Mouse (Mus musculus): ENCODE results near the gene Bcl2a1a. TPM values are rescaled to one million over a fixed set of nuclear protein-coding genes. Genes with fewer than 3 reads are reported as not detected.
"Not testable (repeated sequence)": the region's sequence is repeated elsewhere in the genome, so short reads cannot be mapped to it uniquely, and the experiment has no call there.

The Bcl2a1a gene
- polyA plus RNA-seq, 1 experiment from 2014 or later = not detected

DNA sequence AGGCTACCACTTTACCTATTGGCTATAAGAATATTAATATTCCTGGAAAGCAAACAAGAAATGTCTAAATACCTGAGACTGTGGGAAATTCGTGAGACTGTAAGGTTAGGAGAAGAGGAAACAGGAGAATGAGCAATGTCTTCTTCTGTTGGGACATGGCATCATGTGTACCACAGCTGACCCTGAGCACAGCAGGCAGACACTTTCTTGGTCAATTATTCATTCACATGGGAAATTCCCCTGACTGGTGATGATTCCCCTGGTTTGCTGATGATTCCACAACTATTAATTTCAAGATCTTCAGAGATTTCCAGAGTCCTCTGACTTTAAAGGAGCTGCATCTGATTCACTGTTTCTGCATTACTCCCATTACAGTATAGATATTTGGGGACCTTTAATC, 3.3 kb downstream of the Bcl2a1a start:
- H3K36me3 ChIP-seq (replicated peaks; ENCODE audit: control insufficient read depth, insufficient read depth, low read depth, low read length); H3K4me3 ChIP-seq (ENCODE audit: low read depth, low read length); ATAC-seq (replicated peaks; ENCODE audit: insufficient number of reproducible peaks, low FRiP score, low TSS enrichment, low read depth); H3K9me3 ChIP-seq (replicated peaks; ENCODE audit: control insufficient read depth, low read length); H3K27ac ChIP-seq (replicated peaks; ENCODE audit: low read depth, low read length); H3K9ac ChIP-seq (replicated peaks; ENCODE audit: low read length); H3K4me2 ChIP-seq (ENCODE audit: low read depth, low read length); H3K4me1 ChIP-seq (ENCODE audit: control insufficient read depth, insufficient read depth, low read length); H3K27me3 ChIP-seq (ENCODE audit: control insufficient read depth, insufficient read depth, low read length); DNase-seq (ENCODE audit: low spot score): not testable (repeated sequence)
- WGBS = 66% methylated on average over 1 of the region's 1 CpGs

DNA sequence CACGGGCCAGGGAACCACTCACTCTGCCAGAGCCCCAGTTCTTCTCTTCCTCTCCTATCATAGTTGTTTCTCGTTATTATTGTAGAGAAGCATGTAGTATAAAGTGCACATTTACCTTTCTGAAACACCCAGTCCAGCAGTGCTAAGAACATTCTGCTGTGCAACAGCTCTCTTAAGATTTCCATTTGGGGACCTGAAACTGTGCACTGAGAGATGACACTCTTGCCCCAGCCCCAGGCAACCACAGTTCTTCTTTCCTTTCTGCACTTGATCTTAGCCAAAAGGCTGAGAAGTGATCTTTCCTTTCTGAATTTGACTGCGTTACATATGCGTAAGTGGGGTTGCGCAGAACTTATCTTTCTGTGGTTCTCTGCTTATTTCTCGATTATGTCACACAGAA, 9.8 kb downstream of the Bcl2a1a start:
- not testable (repeated sequence) for H3K9me3 ChIP-seq (replicated peaks; ENCODE audit: control insufficient read depth, low read length); ATAC-seq (replicated peaks; ENCODE audit: insufficient number of reproducible peaks, low FRiP score, low TSS enrichment, low read depth)

DNA sequence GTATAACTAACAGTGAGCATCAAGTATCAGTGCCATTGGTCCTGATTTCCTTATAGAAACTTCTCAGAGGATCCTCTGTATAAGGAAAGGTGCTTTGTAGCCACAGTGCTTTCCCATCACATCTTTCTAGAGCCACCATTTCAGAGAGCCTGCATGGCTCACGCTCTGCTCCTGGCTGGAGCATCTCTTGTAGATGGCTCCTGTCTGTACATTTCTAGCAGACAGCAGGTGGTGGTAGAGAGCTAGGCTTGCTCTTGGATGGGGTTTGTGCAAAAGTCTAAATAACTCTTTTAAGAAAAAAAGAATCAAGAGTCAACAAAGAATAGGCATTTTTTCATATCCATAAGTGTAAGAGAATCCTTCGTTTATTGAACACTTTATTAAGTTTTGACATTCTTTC, 12.8 kb downstream of the Bcl2a1a start:
- H3K27ac ChIP-seq (replicated peaks; ENCODE audit: low read depth, low read length); H3K9ac ChIP-seq (replicated peaks; ENCODE audit: low read length); H3K27me3 ChIP-seq (ENCODE audit: control insufficient read depth, insufficient read depth, low read length); H3K9me3 ChIP-seq (replicated peaks; ENCODE audit: control insufficient read depth, low read length); H3K4me1 ChIP-seq (ENCODE audit: control insufficient read depth, insufficient read depth, low read length); ATAC-seq (replicated peaks; ENCODE audit: insufficient number of reproducible peaks, low FRiP score, low TSS enrichment, low read depth); H3K4me3 ChIP-seq (ENCODE audit: low read depth, low read length); DNase-seq (ENCODE audit: low spot score); H3K4me2 ChIP-seq (ENCODE audit: low read depth, low read length); H3K36me3 ChIP-seq (replicated peaks; ENCODE audit: control insufficient read depth, insufficient read depth, low read depth, low read length): not testable (repeated sequence)
- WGBS = 50% methylated on average over 1 of the region's 2 CpGs

More for the DNA sequence above, 9.8 kb downstream of the Bcl2a1a start:
- not testable (repeated sequence) for H3K9ac ChIP-seq (replicated peaks; ENCODE audit: low read length); H3K36me3 ChIP-seq (replicated peaks; ENCODE audit: control insufficient read depth, insufficient read depth, low read depth, low read length); H3K4me2 ChIP-seq (ENCODE audit: low read depth, low read length); DNase-seq (ENCODE audit: low spot score); H3K4me1 ChIP-seq (ENCODE audit: control insufficient read depth, insufficient read depth, low read length); H3K4me3 ChIP-seq (ENCODE audit: low read depth, low read length); H3K27me3 ChIP-seq (ENCODE audit: control insufficient read depth, insufficient read depth, low read length); H3K27ac ChIP-seq (replicated peaks; ENCODE audit: low read depth, low read length)
- WGBS = no CpG with 5 or more reads among the region's 6 CpGs

DNA sequence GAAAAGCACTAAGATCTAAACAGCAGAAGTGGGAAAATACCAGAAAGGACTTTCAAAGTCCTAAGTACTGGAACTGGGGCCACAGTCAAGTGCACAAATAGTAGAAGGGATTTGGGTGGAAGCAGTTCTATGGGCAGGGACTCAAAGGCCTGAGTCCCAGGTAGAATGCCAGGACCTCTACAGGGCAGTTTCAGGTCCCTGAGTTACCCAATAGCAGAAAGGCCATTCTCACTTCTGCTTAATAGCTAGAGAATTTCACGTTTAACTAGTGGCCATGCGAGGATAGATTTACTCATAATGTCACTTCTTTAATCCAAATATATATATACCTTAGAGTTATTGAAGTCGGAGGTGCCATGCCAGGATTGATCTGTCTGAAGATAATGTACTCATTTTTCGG, 20.2 kb downstream of the Bcl2a1a start:
- not testable (repeated sequence) for ATAC-seq (replicated peaks; ENCODE audit: insufficient number of reproducible peaks, low FRiP score, low TSS enrichment, low read depth); H3K4me1 ChIP-seq (ENCODE audit: control insufficient read depth, insufficient read depth, low read length); H3K36me3 ChIP-seq (replicated peaks; ENCODE audit: control insufficient read depth, insufficient read depth, low read depth, low read length); H3K4me3 ChIP-seq (ENCODE audit: low read depth, low read length); H3K9ac ChIP-seq (replicated peaks; ENCODE audit: low read length); H3K27ac ChIP-seq (replicated peaks; ENCODE audit: low read depth, low read length); H3K27me3 ChIP-seq (ENCODE audit: control insufficient read depth, insufficient read depth, low read length); H3K9me3 ChIP-seq (replicated peaks; ENCODE audit: control insufficient read depth, low read length); DNase-seq (ENCODE audit: low spot score); H3K4me2 ChIP-seq (ENCODE audit: low read depth, low read length)
- 95% methylated on average over 4 of the region's 4 CpGs for WGBS

DNA sequence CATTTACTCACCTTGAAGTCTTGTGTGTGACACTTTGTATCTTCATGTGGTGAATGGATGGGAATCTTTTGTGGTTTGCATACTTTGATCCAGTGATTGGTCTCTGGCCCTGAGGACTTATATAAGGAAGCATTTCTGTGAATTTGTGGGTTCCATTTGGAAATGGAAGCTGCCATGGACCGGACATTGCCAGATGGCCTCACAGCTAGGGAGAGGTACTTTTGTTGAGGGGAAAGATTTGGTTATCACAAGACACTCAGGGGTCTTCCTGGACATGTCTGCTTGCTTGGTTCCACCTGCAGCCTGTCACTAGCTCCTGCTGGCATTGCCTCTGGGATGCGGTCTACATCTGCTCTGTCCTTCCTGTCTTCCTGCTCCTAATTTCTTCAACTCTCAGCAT, 23.1 kb downstream of the Bcl2a1a start:
- not testable (repeated sequence) for H3K4me3 ChIP-seq (ENCODE audit: low read depth, low read length); H3K9ac ChIP-seq (replicated peaks; ENCODE audit: low read length); H3K27me3 ChIP-seq (ENCODE audit: control insufficient read depth, insufficient read depth, low read length); H3K9me3 ChIP-seq (replicated peaks; ENCODE audit: control insufficient read depth, low read length); H3K4me2 ChIP-seq (ENCODE audit: low read depth, low read length); ATAC-seq (replicated peaks; ENCODE audit: insufficient number of reproducible peaks, low FRiP score, low TSS enrichment, low read depth); DNase-seq (ENCODE audit: low spot score); H3K36me3 ChIP-seq (replicated peaks; ENCODE audit: control insufficient read depth, insufficient read depth, low read depth, low read length); H3K4me1 ChIP-seq (ENCODE audit: control insufficient read depth, insufficient read depth, low read length); H3K27ac ChIP-seq (replicated peaks; ENCODE audit: low read depth, low read length)
- WGBS = 89% methylated on average over 2 of the region's 2 CpGs

DNA sequence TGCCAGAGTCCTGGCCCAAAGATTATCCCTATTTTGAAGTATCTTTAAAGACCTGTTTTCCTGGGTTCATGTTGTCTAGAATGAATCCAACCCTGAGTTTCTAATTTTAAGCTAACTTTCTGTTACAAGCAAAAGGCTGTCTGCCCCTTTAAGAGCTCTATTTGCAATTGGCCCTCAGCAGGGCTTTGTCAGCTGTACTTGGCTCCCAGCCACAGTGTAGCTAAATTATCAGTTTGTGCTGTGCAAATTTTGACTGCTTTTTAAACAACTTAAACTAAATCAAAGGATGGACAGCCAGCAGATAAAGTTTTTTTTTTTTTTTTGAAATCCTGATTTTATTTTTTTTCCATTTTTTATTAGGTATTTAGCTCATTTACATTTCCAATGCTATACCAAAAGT, 44.8 kb downstream of the Bcl2a1a start:
- H3K4me3 ChIP-seq (ENCODE audit: low read depth, low read length); H3K4me1 ChIP-seq (ENCODE audit: control insufficient read depth, insufficient read depth, low read length); H3K9ac ChIP-seq (replicated peaks; ENCODE audit: low read length); H3K36me3 ChIP-seq (replicated peaks; ENCODE audit: control insufficient read depth, insufficient read depth, low read depth, low read length); H3K27me3 ChIP-seq (ENCODE audit: control insufficient read depth, insufficient read depth, low read length); H3K4me2 ChIP-seq (ENCODE audit: low read depth, low read length); H3K9me3 ChIP-seq (replicated peaks; ENCODE audit: control insufficient read depth, low read length); H3K27ac ChIP-seq (replicated peaks; ENCODE audit: low read depth, low read length); DNase-seq (ENCODE audit: low spot score); ATAC-seq (replicated peaks; ENCODE audit: insufficient number of reproducible peaks, low FRiP score, low TSS enrichment, low read depth): not testable (repeated sequence)

Other genes starting within 250 kb of the Bcl2a1a start
- 27.8 and 30.9 TPM in 2 replicates for gene Mthfsl, start 236.6 kb upstream of the Bcl2a1a start, polyA plus RNA-seq (2014; fragmentation: Nextera tagmentation; extraction: Ambion mirVana)
- not detected in 2 replicates for gene Bcl2a1d, start 225.0 kb upstream of the Bcl2a1a start, polyA plus RNA-seq (2014; fragmentation: Nextera tagmentation; extraction: Ambion mirVana)
- gene Trim43c, start 117.7 kb upstream of the Bcl2a1a start, polyA plus RNA-seq (2014; fragmentation: Nextera tagmentation; extraction: Ambion mirVana) = 0.11 TPM in 1 of 2 replicates, not detected in the other
- not detected in 2 replicates for gene Trim43b, start 135.9 kb downstream of the Bcl2a1a start, polyA plus RNA-seq (2014; fragmentation: Nextera tagmentation; extraction: Ambion mirVana)
- gene Bcl2a1b, start 242.3 kb downstream of the Bcl2a1a start, polyA plus RNA-seq (2014; fragmentation: Nextera tagmentation; extraction: Ambion mirVana) = not detected in 2 replicates
- 0.36 TPM in 1 of 2 replicates, not detected in the other for gene Gm29094, start 242.5 kb downstream of the Bcl2a1a start, polyA plus RNA-seq (2014; fragmentation: Nextera tagmentation; extraction: Ambion mirVana)

Measured in embryonic facial prominence, embryonic 11.5 days (tissue).